Mouse (Mus musculus): ENCODE measurements at regions not wholly inside any gene's neighbourhood (a gene's known extent, or its start where the extent isn't known, plus 50 kb on each side); places are given as distances from the start of the nearest gene placed in this dataset.

GRCm38 (mm10) chr8:35939199-35939598 lies 173.6 kb downstream of the Gm19410 start:
- no peaks in the 10 kb centered on the region for H3K36me3 ChIP-seq
- peaks cover 18% of the 10 kb centered on the region for H3K4me1 ChIP-seq
- no peak overlapping the region for H3K27ac ChIP-seq (replicated peaks)
- no peaks in the 10 kb centered on the region for H3K9me3 ChIP-seq
- WGBS, result 79% methylated on average over 9 of the region's 9 CpGs
- no peak overlapping the region for H3K4me2 ChIP-seq
- no peak overlapping the region for H3K9ac ChIP-seq
- no peak overlapping the region for H3K4me3 ChIP-seq
- no peak for ATAC-seq (ENCODE audit: extremely low read depth, insufficient number of reproducible peaks, low FRiP score, low TSS enrichment)
- H3K27me3 ChIP-seq (replicated peaks), result no peaks in the 10 kb centered on the region

- WGBS, result 89% methylated on average over 6 of the region's 6 CpGs
- Histone ChIP-seq H3K4me3 (no peak overlapping the region), H3K36me3 (no peaks in the 10 kb centered on the region), H3K9me3 (no peaks in the 10 kb centered on the region), H3K9ac (no peak overlapping the region), H3K4me1 (peaks cover 37% of the 10 kb centered on the region), H3K4me2 (no peak overlapping the region), H3K27ac (replicated peaks) (no peak overlapping the region), H3K27me3 (replicated peaks) (no peaks in the 10 kb centered on the region)
- ATAC-seq (ENCODE audit: extremely low read depth, insufficient number of reproducible peaks, low FRiP score, low TSS enrichment), result no peak
These were observed 176.9 kb downstream of the Gm19410 start for GRCm38 (mm10) chr8:35942515-35942914.

GRCm38 (mm10) chr8:35943686-35944085 lies 178.1 kb downstream of the Gm19410 start:
- no peaks in the 10 kb centered on the region for H3K36me3 ChIP-seq
- H3K27ac ChIP-seq (replicated peaks), result no peak overlapping the region
- no peaks in the 10 kb centered on the region for H3K9me3 ChIP-seq
- no peak overlapping the region for H3K4me2 ChIP-seq
- no peak overlapping the region for H3K4me3 ChIP-seq
- H3K27me3 ChIP-seq (replicated peaks), result no peaks in the 10 kb centered on the region
- no peak for ATAC-seq (ENCODE audit: extremely low read depth, insufficient number of reproducible peaks, low FRiP score, low TSS enrichment)
- H3K9ac ChIP-seq, result no peak overlapping the region
- 19% methylated on average over 3 of the region's 3 CpGs for WGBS
- peaks cover 46% of the 10 kb centered on the region for H3K4me1 ChIP-seq

DNA sequence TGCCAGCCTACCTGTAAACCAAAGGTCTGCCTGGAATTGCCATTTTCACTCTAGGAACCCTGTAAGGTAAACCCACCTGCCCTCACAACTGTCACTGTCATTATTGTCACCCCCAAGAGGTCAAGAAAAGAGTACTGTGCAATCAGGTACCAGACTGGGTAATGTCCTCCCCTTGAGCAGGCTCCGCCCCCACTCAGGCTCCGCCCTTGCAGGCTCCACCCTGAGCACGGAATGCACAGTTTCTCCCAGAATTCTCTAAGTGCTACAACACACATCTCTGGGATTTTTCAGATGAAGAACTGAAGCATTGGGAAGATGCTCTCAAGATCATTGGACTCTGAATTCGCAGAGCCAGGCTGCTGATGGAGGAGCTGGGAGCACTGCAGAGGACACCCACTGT lies 178.9 kb downstream of the Gm19410 start:
- H3K27ac ChIP-seq (replicated peaks), result no peak overlapping the region
- peaks cover 51% of the 10 kb centered on the region for H3K4me1 ChIP-seq

GRCm38 (mm10) chr8:35946539-35946940 lies 180.9 kb downstream of the Gm19410 start:
- no peak for ATAC-seq (ENCODE audit: extremely low read depth, insufficient number of reproducible peaks, low FRiP score, low TSS enrichment)
- Histone ChIP-seq H3K9ac (no peak overlapping the region), H3K36me3 (no peaks in the 10 kb centered on the region), H3K9me3 (no peaks in the 10 kb centered on the region), H3K4me3 (no peak overlapping the region), H3K27ac (replicated peaks) (no peak overlapping the region), H3K4me2 (no peak overlapping the region), H3K4me1 (peaks cover 51% of the 10 kb centered on the region), H3K27me3 (replicated peaks) (no peaks in the 10 kb centered on the region)
- 9% methylated on average over 1 of the region's 1 CpGs for WGBS

More for the DNA sequence above, 178.9 kb downstream of the Gm19410 start:
- Histone ChIP-seq H3K9ac (no peak overlapping the region), H3K4me3 (no peak overlapping the region), H3K27me3 (replicated peaks) (no peaks in the 10 kb centered on the region), H3K36me3 (no peaks in the 10 kb centered on the region), H3K4me2 (no peak overlapping the region), H3K9me3 (no peaks in the 10 kb centered on the region)
- WGBS, result 68% methylated on average over 4 of the region's 4 CpGs
- no peak for ATAC-seq (ENCODE audit: extremely low read depth, insufficient number of reproducible peaks, low FRiP score, low TSS enrichment)

GRCm38 (mm10) chr8:35948146-35948545 lies 182.6 kb downstream of the Gm19410 start:
- Histone ChIP-seq H3K9ac (no peak overlapping the region), H3K4me1 (peaks cover 44% of the 10 kb centered on the region), H3K36me3 (no peaks in the 10 kb centered on the region), H3K4me3 (no peak overlapping the region), H3K9me3 (no peaks in the 10 kb centered on the region), H3K4me2 (no peak overlapping the region), H3K27me3 (replicated peaks) (no peaks in the 10 kb centered on the region), H3K27ac (replicated peaks) (no peak overlapping the region)
- WGBS, result 80% methylated on average over 2 of the region's 2 CpGs
- no peak for ATAC-seq (ENCODE audit: extremely low read depth, insufficient number of reproducible peaks, low FRiP score, low TSS enrichment)

- Histone ChIP-seq H3K4me3 (no peak overlapping the region), H3K4me1 (peaks cover 38% of the 10 kb centered on the region), H3K9ac (no peak overlapping the region), H3K4me2 (no peak overlapping the region), H3K27me3 (replicated peaks) (no peaks in the 10 kb centered on the region), H3K27ac (replicated peaks) (no peak overlapping the region), H3K36me3 (no peaks in the 10 kb centered on the region), H3K9me3 (no peaks in the 10 kb centered on the region)
- WGBS, result 28% methylated on average over 9 of the region's 9 CpGs
- no peak for ATAC-seq (ENCODE audit: extremely low read depth, insufficient number of reproducible peaks, low FRiP score, low TSS enrichment)
These were observed 183.2 kb downstream of the Gm19410 start for GRCm38 (mm10) chr8:35948751-35949183.

DNA sequence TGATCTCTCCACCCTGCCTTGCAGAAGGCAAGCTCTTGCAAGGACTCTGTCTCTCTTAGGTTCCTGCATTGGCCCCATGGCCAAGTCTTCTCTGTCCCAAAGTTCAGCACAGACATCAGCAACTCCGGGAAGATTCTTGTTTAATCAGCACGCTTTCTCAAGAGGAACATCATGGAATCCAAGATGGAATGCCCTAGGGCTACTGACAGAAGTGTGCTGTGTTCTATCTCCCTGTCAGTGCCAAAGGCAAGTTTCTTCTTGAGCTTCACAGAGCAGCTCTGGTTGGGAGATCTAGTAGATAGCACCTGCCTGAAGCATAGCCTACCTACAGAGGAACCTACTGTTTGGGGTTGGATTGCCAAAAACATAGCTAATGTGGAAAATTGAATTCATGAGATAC lies 189.9 kb downstream of the Gm19410 start:
- no peak overlapping the region for H3K4me2 ChIP-seq
- H3K9me3 ChIP-seq, result no peaks in the 10 kb centered on the region
- no peak overlapping the region for H3K9ac ChIP-seq
- WGBS, result 43% methylated on average over 2 of the region's 2 CpGs
- H3K4me3 ChIP-seq, result no peak overlapping the region
- no peak for ATAC-seq (ENCODE audit: extremely low read depth, insufficient number of reproducible peaks, low FRiP score, low TSS enrichment)
- H3K4me1 ChIP-seq, result peaks cover 19% of the 10 kb centered on the region
- H3K36me3 ChIP-seq, result no peaks in the 10 kb centered on the region
- no peak overlapping the region for H3K27ac ChIP-seq (replicated peaks)
- H3K27me3 ChIP-seq (replicated peaks), result no peaks in the 10 kb centered on the region

- WGBS, result 63% methylated on average over 2 of the region's 2 CpGs
These were observed 190.7 kb downstream of the Gm19410 start for GRCm38 (mm10) chr8:35956319-35956718.

GRCm38 (mm10) chr8:35959201-35959600 lies 193.6 kb downstream of the Gm19410 start:
- H3K4me2 ChIP-seq, result no peak overlapping the region
- no peak overlapping the region for H3K4me3 ChIP-seq
- H3K27me3 ChIP-seq (replicated peaks), result no peaks in the 10 kb centered on the region
- peaks cover 35% of the 10 kb centered on the region for H3K4me1 ChIP-seq
- H3K27ac ChIP-seq (replicated peaks), result no peak overlapping the region
- no peaks in the 10 kb centered on the region for H3K36me3 ChIP-seq
- WGBS, result 43% methylated on average over 4 of the region's 4 CpGs
- no peaks in the 10 kb centered on the region for H3K9me3 ChIP-seq
- no peak for ATAC-seq (ENCODE audit: extremely low read depth, insufficient number of reproducible peaks, low FRiP score, low TSS enrichment)
- no peak overlapping the region for H3K9ac ChIP-seq

More at GRCm38 (mm10) chr8:35956319-35956718, 190.7 kb downstream of the Gm19410 start:
- Histone ChIP-seq H3K36me3 (no peaks in the 10 kb centered on the region), H3K4me1 (peaks cover 27% of the 10 kb centered on the region), H3K9ac (no peak overlapping the region), H3K9me3 (no peaks in the 10 kb centered on the region), H3K4me3 (no peak overlapping the region), H3K27me3 (replicated peaks) (no peaks in the 10 kb centered on the region), H3K27ac (replicated peaks) (no peak overlapping the region), H3K4me2 (no peak overlapping the region)
- ATAC-seq (ENCODE audit: extremely low read depth, insufficient number of reproducible peaks, low FRiP score, low TSS enrichment), result no peak

DNA sequence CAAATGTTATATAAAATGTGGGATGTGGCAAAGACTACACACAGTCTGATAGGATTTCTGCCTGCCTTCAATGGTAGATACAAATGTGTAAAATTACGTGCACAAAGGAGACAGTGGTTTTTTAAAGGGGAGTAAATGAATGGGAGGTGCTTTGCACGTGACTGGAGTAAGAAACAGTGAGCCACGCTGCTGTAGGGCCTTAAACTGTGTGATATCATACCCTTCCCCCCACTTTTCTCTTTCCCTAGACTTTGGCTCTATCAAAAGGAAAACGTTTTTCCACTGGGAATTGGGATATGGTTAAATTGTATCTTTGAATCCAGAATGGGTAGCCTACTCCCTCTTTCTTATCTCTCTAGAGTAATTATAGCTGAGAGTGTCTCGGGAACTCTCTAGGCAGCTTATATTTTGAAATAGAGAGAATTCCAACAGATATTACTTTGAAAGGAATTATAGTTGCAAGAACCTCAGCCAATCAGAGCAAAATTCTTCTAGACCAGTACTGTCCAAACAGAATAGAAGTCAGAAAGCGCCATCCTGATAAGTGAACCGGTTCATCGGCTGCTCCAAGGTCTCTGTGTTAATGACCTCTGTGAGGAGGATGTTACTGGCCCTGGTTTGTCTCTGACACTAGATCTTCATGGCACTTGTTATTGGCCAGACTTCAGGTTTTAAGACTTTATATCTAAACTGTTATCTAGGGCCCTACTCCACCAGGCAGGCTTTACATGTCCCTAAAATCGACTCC lies 195.5 kb downstream of the Gm19410 start:
- H3K4me1 ChIP-seq, result peaks cover 46% of the 10 kb centered on the region
- 20% methylated on average over 9 of the region's 9 CpGs for WGBS
- no peak overlapping the region; the same call in 1 of the 2 replicates for H3K9ac ChIP-seq
- no peaks in the 10 kb centered on the region for H3K27me3 ChIP-seq (replicated peaks)
- H3K4me2 ChIP-seq, result peak overlapping the region; percentile 10
- H3K4me3 ChIP-seq, result no peak overlapping the region
- H3K36me3 ChIP-seq, result no peaks in the 10 kb centered on the region
- no peaks in the 10 kb centered on the region for H3K9me3 ChIP-seq
- no peak for ATAC-seq (ENCODE audit: extremely low read depth, insufficient number of reproducible peaks, low FRiP score, low TSS enrichment)
- peak overlapping the region; percentile 46 for H3K27ac ChIP-seq (replicated peaks)

GRCm38 (mm10) chr8:35961615-35962220 lies 196.1 kb downstream of the Gm19410 start:
- WGBS, result 54% methylated on average over 20 of the region's 20 CpGs
- Histone ChIP-seq H3K4me3 (no peak overlapping the region), H3K9me3 (no peaks in the 10 kb centered on the region), H3K9ac (no peak overlapping the region; the same call in 1 of the 2 replicates), H3K4me1 (peaks cover 40% of the 10 kb centered on the region), H3K4me2 (peak overlapping the region; percentile 10), H3K36me3 (no peaks in the 10 kb centered on the region), H3K27me3 (replicated peaks) (no peaks in the 10 kb centered on the region), H3K27ac (replicated peaks) (peak overlapping the region; percentile 46)
- ATAC-seq (ENCODE audit: extremely low read depth, insufficient number of reproducible peaks, low FRiP score, low TSS enrichment), result no peak
